Mouse (Mus musculus) CD8-positive naive resting alpha-beta T cell, adult 2 months (primary cell): ENCODE data around the gene Gdf1.

Source experiments
- DNase-seq, 2 experiments: peaks; one replicate each; pipeline ENCODE4 v3.0.0; 2022; ENCODE audit warnings: low read depth in 2 of 2, low spot score in 2 of 2

Gene Gdf1

GRCm38 (mm10) chr8:70329835-70330740 is 471 bp downstream of the Gdf1 start:
- DNase-seq = no peak

GRCm38 (mm10) chr8:70330741-70331364 is 1.2 kb downstream of the Gdf1 start:
- no peak for DNase-seq

- no peak for DNase-seq
These were observed 1.9 kb downstream of the Gdf1 start for GRCm38 (mm10) chr8:70331526-70331925.

- DNase-seq = no peak
These were observed 2.7 kb downstream of the Gdf1 start for GRCm38 (mm10) chr8:70332070-70332877.

GRCm38 (mm10) chr8:70332878-70333202 is 3.2 kb downstream of the Gdf1 start:
- DNase-seq = no peak

- no peak for DNase-seq
These were observed 9.3 kb downstream of the Gdf1 start for GRCm38 (mm10) chr8:70338931-70339330.

- no peak for DNase-seq
These were observed 11.0 kb downstream of the Gdf1 start for GRCm38 (mm10) chr8:70340659-70341058.

- no peak for DNase-seq
These were observed 12.4 kb downstream of the Gdf1 start for GRCm38 (mm10) chr8:70342007-70342406.

GRCm38 (mm10) chr8:70343076-70343475 is 13.5 kb downstream of the Gdf1 start:
- DNase-seq = no peak

- no peak for DNase-seq
These were observed 14.1 kb downstream of the Gdf1 start for GRCm38 (mm10) chr8:70343696-70344095.

- DNase-seq = no peak
These were observed 14.7 kb downstream of the Gdf1 start for GRCm38 (mm10) chr8:70344279-70344678.

- DNase-seq = no peak
These were observed 17.8 kb downstream of the Gdf1 start for GRCm38 (mm10) chr8:70347443-70347842.

- no peak for DNase-seq
These were observed 18.3 kb downstream of the Gdf1 start for GRCm38 (mm10) chr8:70347860-70348420.

- DNase-seq = no peak
These were observed 21.7 kb downstream of the Gdf1 start for GRCm38 (mm10) chr8:70351035-70351999.

GRCm38 (mm10) chr8:70352000-70352384 is 22.4 kb downstream of the Gdf1 start:
- no peak for DNase-seq

GRCm38 (mm10) chr8:70352657-70353151 is 23.1 kb downstream of the Gdf1 start:
- peak; percentile 55 to 64 for DNase-seq

- peak; percentile 98 for DNase-seq
These were observed 23.7 kb downstream of the Gdf1 start, which contains the start of gene Upf1 for GRCm38 (mm10) chr8:70353194-70353817. TSS of gene Upf1 (minus strand) at chr8:70353278.

- no peak for DNase-seq
These were observed 24.4 kb downstream of the Gdf1 start for GRCm38 (mm10) chr8:70354004-70354403.

GRCm38 (mm10) chr8:70356111-70356510 is 26.5 kb downstream of the Gdf1 start:
- DNase-seq = no peak

- no peak for DNase-seq
These were observed 29.8 kb downstream of the Gdf1 start for GRCm38 (mm10) chr8:70359411-70359810.
